Mouse (Mus musculus) frontal cortex, postnatal 10 days (tissue): Measurements from ENCODE around the gene Tubb3.
"Not testable (repeated sequence)": the region's sequence is repeated elsewhere in the genome, so short reads cannot be mapped to it uniquely, and the experiment has no call there.

Source experiments
- DNase-seq, 2 experiments: peaks; one replicate each; pipeline ENCODE4 v3.0.0; 2022; ENCODE audit warnings: low spot score in 2 of 2, mixed read lengths in 1 of 2

Gene Tubb3

GRCm38 (mm10) chr8:123412560-123413170, 1.4 kb downstream of the Tubb3 start:
- DNase-seq = peak; percentile 75 to 87

GRCm38 (mm10) chr8:123414255-123414654, 3.0 kb downstream of the Tubb3 start:
- no peak for DNase-seq

- DNase-seq = not testable (repeated sequence)
These were observed 3.9 kb downstream of the Tubb3 start for GRCm38 (mm10) chr8:123414997-123415696.

DNA sequence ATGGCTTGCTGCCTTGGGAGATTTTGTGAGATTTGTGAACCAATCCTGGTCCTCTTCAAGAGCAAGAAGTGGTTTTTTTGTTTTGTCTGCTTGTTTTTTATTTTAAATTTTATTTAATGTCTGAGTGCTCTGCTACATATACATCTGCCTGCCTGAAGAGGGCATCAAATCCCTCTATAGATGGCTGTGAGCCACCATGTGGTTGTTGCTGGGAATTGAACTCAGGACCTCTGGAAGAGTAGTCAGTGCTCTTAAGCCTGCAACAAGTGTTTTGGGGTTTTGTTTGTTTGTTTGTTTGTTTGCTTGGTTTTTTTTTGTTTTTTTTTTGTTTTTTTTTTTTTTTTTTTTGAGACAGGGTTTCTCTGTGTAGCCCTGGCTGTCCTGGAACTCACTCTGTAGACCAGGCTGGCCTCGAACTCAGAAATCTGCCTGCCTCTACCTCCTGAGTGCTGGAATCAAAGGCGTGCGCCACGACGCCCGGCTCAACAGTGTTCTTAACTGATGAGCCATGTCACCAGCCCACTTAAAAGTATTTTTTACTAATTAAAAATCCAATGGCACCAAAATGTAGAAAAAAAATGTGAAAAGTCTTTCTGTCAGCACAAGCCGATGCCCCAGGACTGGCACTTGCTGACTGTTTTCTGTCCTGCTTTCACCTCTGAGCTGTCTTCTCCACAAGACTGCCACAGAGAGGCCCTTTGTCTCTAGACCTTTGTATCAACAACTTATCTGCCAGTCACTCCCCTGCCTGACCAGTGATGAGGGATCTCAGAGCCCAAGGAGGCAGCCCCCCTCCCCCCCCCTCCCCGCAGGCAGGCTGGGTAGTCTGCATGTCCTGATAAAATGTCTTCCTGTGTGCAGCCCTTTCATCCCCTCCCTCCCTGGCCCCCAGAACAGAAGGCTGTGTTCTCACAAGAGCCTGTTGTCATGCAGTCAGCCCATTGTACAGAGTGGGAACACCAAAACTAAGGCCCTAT, 5.0 kb downstream of the Tubb3 start:
- no peak for DNase-seq

DNA sequence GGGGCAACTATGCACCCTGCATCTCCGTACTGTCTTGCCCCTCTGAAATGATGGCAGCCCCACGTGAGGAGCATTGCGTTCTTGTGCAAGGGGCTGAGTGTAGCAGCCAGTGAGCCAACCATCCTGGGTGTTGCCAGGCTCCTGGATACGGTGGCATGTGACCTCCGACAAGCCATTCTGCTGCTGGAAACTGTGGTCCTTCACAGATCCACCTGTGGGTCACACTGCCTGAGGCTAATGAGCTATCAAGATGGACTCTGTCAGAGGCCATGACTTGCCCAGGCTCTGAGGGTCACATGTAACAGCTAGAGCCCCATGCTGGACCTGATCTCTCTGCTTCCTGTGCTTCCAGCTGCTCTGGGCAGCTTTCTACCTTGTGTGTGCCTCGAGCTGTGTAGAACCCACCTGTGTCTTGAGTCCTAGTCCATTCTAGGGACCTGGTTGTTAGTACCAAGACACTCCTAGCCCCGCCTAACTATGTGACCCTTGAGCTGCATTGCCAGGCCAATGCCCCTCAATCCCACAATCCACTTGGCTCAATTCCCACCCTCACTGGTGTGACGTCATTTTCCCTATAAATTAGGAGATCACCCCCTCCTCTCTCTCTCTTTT, 5.8 kb downstream of the Tubb3 start:
- DNase-seq = no peak

- no peak for DNase-seq
These were observed 8.5 kb downstream of the Tubb3 start for GRCm38 (mm10) chr8:123419711-123420110.

GRCm38 (mm10) chr8:123420525-123421281, 9.5 kb downstream of the Tubb3 start:
- no peak for DNase-seq

GRCm38 (mm10) chr8:123421325-123421724, 10.1 kb downstream of the Tubb3 start:
- DNase-seq = no peak

DNA sequence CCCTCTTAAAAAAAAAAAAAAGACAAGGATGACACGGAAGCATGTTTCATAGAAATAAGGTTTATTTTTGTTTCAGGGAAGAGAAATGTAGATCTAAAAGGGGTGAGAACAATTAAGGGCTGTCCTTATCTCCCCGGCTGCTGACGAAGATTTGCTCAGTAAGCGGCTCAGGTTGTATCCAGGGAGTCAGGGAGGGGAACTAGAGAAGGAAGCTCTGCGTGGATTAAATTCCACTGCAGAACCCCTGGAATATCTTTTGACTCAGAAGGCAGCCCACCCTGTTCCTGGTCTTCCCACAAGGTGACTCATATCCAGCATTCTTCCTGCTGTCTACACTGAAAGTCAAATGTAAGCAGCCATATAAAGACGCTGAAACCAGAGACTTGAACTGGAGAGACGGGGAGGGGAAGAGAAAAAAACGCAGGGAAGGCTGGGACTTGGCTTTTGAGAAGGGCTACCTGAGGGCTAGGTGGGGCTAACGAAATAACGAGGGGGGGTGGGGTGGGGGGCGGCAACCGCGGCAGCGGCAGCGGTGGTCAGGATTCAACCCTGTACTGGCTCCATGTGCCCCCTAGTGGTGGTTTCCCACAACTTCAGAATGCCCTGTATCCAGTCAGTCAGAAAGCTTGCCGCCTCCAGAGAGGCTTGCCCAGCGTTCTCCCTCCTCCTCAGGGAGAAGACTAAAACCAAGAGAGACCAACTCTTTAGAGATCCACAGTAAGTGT, 11.0 kb downstream of the Tubb3 start:
- DNase-seq = peak in 1 of 2 experiments; percentile 65

DNA sequence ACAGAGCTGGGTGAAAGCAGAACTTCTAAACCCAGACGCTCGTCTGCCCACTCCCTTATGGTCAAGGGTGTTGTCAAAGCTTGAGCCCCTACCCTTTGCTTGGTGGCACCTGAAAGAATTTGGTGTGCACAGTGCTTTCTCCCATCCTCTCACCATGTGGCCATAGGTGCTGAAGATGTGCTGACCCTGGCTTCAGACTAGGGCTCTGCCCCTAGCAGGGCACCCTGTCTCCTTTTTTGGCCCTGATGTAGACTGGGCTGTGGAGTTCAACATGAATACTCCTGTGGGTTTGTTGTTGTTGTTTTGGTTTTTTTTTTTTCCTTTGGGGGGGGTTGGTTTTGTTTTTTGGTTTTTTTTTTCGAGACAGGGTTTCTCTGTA, 11.5 kb downstream of the Tubb3 start:
- no peak for DNase-seq

DNA sequence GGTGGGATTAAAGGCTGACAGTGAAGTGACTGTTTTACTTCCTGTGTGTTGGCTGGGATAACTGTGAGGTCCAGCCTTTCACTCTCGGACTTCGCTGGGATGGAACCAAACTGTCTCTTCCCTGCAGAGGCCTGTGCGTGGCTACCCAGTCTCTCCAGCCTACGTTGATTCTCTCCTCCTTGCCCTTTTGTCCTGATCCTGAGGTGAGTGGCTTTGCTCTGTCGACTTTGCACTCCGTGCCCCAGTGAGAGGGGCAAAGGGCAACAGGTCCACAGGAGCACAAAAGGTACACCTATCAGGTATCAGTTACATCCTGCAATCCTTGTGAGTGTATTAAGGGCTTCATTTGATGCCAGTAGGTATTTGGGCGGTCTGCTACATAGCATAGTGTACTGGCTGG, 12.2 kb downstream of the Tubb3 start, which contains the start of gene Def8:
Def8 (plus strand) TSS at position 87 of the 400 bp plus-strand sequence.
- DNase-seq = no peak

DNA sequence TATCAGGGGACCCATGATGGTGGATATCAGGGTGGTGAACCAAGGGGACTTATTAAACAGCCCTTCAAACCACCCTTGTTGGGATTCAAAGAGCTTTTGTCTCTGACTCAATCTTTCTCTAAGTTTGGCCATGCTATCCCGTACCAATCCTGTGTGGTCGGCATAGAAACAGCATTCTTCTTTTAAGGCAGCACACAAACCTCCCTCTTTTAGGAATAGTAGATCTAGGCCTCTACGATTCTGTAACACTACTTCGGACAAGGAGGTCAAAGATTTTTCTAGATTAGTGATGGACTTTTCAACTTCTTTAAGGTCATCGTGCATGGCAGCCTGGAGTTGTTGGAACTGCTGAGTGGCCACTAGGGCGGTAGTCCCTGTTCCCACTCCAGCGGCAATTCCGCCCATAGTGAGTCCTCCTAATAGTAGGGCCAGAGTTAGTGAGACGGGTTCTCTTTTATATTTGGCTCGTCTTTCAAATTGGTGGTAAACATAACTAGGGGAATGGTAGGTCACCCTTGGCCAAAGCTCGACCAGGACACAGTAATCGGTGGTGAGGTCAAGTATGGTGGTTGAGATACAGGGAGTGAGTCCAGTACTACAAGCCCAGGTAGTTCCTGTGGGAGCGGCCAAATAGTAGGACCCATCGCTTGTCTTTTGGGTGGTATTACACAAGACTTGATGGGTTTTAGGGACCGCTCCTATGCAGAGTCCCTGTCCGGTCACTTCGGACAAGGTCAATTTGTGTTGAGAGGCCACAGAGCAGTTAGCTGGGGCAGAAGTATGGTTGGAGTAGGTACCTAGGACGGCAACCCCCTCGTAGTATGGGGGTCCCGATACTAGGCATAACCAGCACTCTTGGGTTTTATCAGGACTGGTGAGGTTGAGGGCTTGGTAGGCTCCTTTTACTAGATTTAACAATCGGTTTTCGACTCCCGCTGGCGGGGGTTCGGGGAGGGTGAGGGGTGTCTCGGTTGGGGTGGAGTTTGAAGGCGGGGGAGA, 15.6 kb downstream of the Tubb3 start:
- DNase-seq = no peak

GRCm38 (mm10) chr8:123427639-123428275, 16.5 kb downstream of the Tubb3 start:
- DNase-seq = no peak

- DNase-seq = no peak
These were observed 17.2 kb downstream of the Tubb3 start for GRCm38 (mm10) chr8:123428343-123428893.

- DNase-seq = no peak
These were observed 17.9 kb downstream of the Tubb3 start for GRCm38 (mm10) chr8:123428939-123429721.

GRCm38 (mm10) chr8:123429722-123430013, 18.4 kb downstream of the Tubb3 start:
- DNase-seq = not testable (repeated sequence)

DNA sequence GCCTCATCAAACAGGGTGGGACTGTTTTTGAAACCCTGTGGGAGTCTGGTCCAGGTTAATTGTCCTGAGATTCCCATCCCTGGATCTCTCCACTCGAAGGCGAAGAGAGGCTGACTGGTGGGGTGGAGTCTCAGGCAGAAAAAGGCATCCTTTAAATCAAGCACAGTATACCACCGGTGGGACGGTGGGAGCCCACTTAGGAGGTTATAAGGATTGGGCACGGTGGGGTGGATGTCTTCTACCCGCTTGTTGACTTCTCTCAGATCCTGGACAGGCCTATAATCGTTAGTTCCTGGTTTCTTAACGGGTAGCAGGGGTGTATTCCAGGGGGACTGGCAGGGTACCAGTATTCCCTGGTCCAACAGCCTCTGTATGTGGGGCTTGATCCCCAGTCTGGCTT, 19.7 kb downstream of the Tubb3 start:
- DNase-seq = not testable (repeated sequence)
